Comparison of ENCODE assay signal across 25 mouse cellular contexts in the genomic region with DNA sequence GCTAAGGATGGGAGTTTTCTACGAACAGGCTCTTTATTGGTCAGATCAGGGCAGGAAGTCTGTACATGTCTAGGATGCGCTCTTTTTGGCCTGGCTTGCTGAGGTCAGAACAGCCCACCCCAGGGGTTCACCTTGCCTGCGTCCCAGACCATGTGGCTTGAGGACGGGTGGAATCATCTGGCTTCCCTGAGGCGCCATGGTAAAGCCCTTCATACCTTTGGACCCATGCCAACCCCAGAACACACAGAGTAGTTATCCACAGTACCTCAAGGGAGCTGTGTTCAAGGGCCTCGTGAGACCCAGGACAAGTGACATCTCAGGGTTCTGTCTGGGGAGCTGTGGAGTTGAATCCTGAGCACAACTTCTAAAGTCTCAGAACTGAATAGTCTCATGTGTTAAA. TPM values are rescaled to one million over a fixed set of nuclear protein-coding genes. Genes with fewer than 3 reads are reported as not detected.
DNase-seq lines count a peak whose midpoint lies in the region; ATAC-seq and TF ChIP-seq lines count a peak whose summit lies in the region.
"Had no signal": no experiment of that assay in that cellular context is flagged by ENCODE, and none has a peak within 500 bp of the region (broad histone marks: within the 10 kb centered on the region; RNA-seq: fewer than 3 reads in every experiment).

No protein-coding gene starts in this region.

- no peaks in the 10 kb centered on the region for H3K36me3 ChIP-seq in hindbrain, postnatal 0 days (ENCODE audit: insufficient read depth, low read length)
- H3K36me3 ChIP-seq in hindbrain, embryonic 10.5 days = no peaks in the 10 kb centered on the region
- no peaks in the 10 kb centered on the region for H3K36me3 ChIP-seq in forebrain, embryonic 16.5 days (ENCODE audit: control insufficient read depth, insufficient read depth)
- H3K36me3 ChIP-seq: embryonic facial prominence, embryonic 15.5 days; forebrain, embryonic 10.5 days; G1E; heart, embryonic 13.5 days; hindbrain, embryonic 12.5 days had no signal

- H3K4me2 ChIP-seq in hindbrain, postnatal 0 days (ENCODE audit: low read depth, low read length) = no peak overlapping the region
- H3K4me2 ChIP-seq in forebrain, embryonic 16.5 days (ENCODE audit: low read length) = no peak overlapping the region
- H3K4me2 ChIP-seq: heart, embryonic 13.5 days had no signal

- H3K4me1 ChIP-seq in hindbrain, postnatal 0 days (ENCODE audit: insufficient read depth, low read length) = peaks cover 20% of the 10 kb centered on the region
- H3K4me1 ChIP-seq in hindbrain, embryonic 10.5 days (replicated peaks) = peaks cover 29% of the 10 kb centered on the region
- H3K4me1 ChIP-seq in forebrain, embryonic 16.5 days (replicated peaks; ENCODE audit: control insufficient read depth, insufficient read depth, low read length) = peaks cover 26% of the 10 kb centered on the region

- H3K27me3 ChIP-seq in hindbrain, postnatal 0 days (ENCODE audit: insufficient read depth, low read length) = no peaks in the 10 kb centered on the region
- H3K27me3 ChIP-seq in hindbrain, embryonic 10.5 days (ENCODE audit: insufficient read depth, poor library complexity, severe bottlenecking) = no peaks in the 10 kb centered on the region
- no peaks in the 10 kb centered on the region for H3K27me3 ChIP-seq in forebrain, embryonic 16.5 days (replicated peaks; ENCODE audit: control insufficient read depth, insufficient read depth, low read length)
- H3K27me3 ChIP-seq: embryonic facial prominence, embryonic 15.5 days; heart, embryonic 13.5 days had no signal

- no peak for ATAC-seq in hindbrain, postnatal 0 days
- no peak for ATAC-seq in forebrain, embryonic 16.5 days
- ATAC-seq: CD4-positive, CD25-positive, alpha-beta regulatory T cell, adult 4 months had no signal

- peak; percentile 25 for DNase-seq in hindbrain, postnatal 0 days (ENCODE audit: low spot score)
- no peak for DNase-seq in hindbrain, embryonic 10.5 days (ENCODE audit: low spot score)
- DNase-seq in cerebellum, adult 8-10 months = peak; percentile 57
- peak; percentile 72 for DNase-seq in cerebellum, adult 9-10 months
- peak; percentile 29 to 49 for DNase-seq in cerebellum, postnatal 36 days
- DNase-seq: adrenal gland, adult 8-10 months; gastrocnemius, postnatal 36 days; heart, adult 11 months; heart, postnatal 36 days; kidney, adult 11 months had no signal

- 62% methylated on average over 6 of the region's 6 CpGs for WGBS in hindbrain, postnatal 0 days
- 81% methylated on average over 6 of the region's 6 CpGs for WGBS in hindbrain, embryonic 10.5 days
- WGBS in forebrain, embryonic 16.5 days = 71% methylated on average over 6 of the region's 6 CpGs

- no peak overlapping the region for H3K4me3 ChIP-seq in hindbrain, postnatal 0 days (ENCODE audit: low read length)
- H3K4me3 ChIP-seq in hindbrain, embryonic 10.5 days = no peak overlapping the region
- H3K4me3 ChIP-seq in forebrain, embryonic 16.5 days (replicated peaks; ENCODE audit: low read length) = no peak overlapping the region
- H3K4me3 ChIP-seq: embryonic facial prominence, embryonic 15.5 days; erythroblast, embryonic 14.5 days; forebrain, embryonic 10.5 days; heart, embryonic 13.5 days; hindbrain, embryonic 12.5 days had no signal

- H3K9me3 ChIP-seq in hindbrain, postnatal 0 days (ENCODE audit: low read length) = no peaks in the 10 kb centered on the region
- no peaks in the 10 kb centered on the region for H3K9me3 ChIP-seq in hindbrain, embryonic 10.5 days
- H3K9me3 ChIP-seq in forebrain, embryonic 16.5 days (ENCODE audit: control insufficient read depth, low read length) = no peaks in the 10 kb centered on the region
- H3K9me3 ChIP-seq: embryonic facial prominence, embryonic 15.5 days; forebrain, embryonic 10.5 days; heart, embryonic 13.5 days; hindbrain, embryonic 12.5 days had no signal

- no peak overlapping the region for H3K9ac ChIP-seq in hindbrain, postnatal 0 days (replicated peaks; ENCODE audit: low read length)
- no peak overlapping the region for H3K9ac ChIP-seq in forebrain, embryonic 16.5 days (replicated peaks; ENCODE audit: low read depth, low read length)
- H3K9ac ChIP-seq: embryonic facial prominence, embryonic 15.5 days; heart, embryonic 13.5 days; hindbrain, embryonic 12.5 days had no signal

- no peak overlapping the region for H3K27ac ChIP-seq in hindbrain, postnatal 0 days
- no peak overlapping the region for H3K27ac ChIP-seq in hindbrain, embryonic 10.5 days
- no peak overlapping the region for H3K27ac ChIP-seq in forebrain, embryonic 16.5 days (ENCODE audit: low read length)
- H3K27ac ChIP-seq: embryonic facial prominence, embryonic 15.5 days; forebrain, embryonic 10.5 days; heart, embryonic 13.5 days; hindbrain, embryonic 12.5 days had no signal

- no peak for TF ChIP-seq CTCF in hindbrain, postnatal 0 days (IDR thresholded peaks at IDR 0.05; ENCODE audit: low read depth)

RNA-seq across cellular contexts. Expression of gene Rcvrn, which starts 43.4 kb away (rescaled TPM):
- total RNA-seq in hindbrain, postnatal 0 days (2014; rRNA removed) = not detected in 2 replicates
- polyA plus RNA-seq in hindbrain, postnatal 0 days (2015; fragmentation: Nextera tagmentation; extraction: Ambion mirVana) = not detected in 2 replicates
- not detected in 2 replicates for polyA plus RNA-seq in hindbrain, embryonic 10.5 days (2016; fragmentation: Nextera tagmentation; extraction: Ambion mirVana)
- polyA plus RNA-seq in forebrain, embryonic 16.5 days (2015; fragmentation: Nextera tagmentation; extraction: Ambion mirVana) = not detected in 2 replicates
- total RNA-seq: adrenal gland, postnatal 4 days; common myeloid progenitor, adult 5-6 weeks; G1E; gastrocnemius, postnatal 36 days; heart, postnatal 36 days had no signal
- polyA plus RNA-seq: CD4-positive, CD25-positive, alpha-beta regulatory T cell, adult 4 months; embryonic facial prominence, embryonic 11.5 days; embryonic facial prominence, embryonic 15.5 days; erythroblast, embryonic 14.5 days; forebrain, embryonic 10.5 days; forebrain, embryonic 14.5 days; G1E; heart, embryonic 13.5 days; heart, postnatal 0 days; hindbrain, embryonic 12.5 days; hindbrain, embryonic 16.5 days; intestine, embryonic 14.5 days had no signal
